Mouse (Mus musculus): ENCODE data around the gene Clcf1. TPM values are rescaled to one million over a fixed set of nuclear protein-coding genes. Genes with fewer than 3 reads are reported as not detected.
A peak's percentile ranks its signal among the peaks of the same experiment; 100 is the strongest.

Gene Clcf1
- total and polyA plus RNA-seq, 2 experiments from 2014 or later = 0.38 to 0.41 TPM

- no peak for TF ChIP-seq CTCF (IDR thresholded peaks at IDR 0.05; ENCODE audit: low read depth)
- no peaks in the 10 kb centered on the region for H3K27me3 ChIP-seq (ENCODE audit: insufficient read depth, low read length)
- 75% methylated on average over 6 of the region's 6 CpGs for WGBS
- H3K4me1 ChIP-seq (ENCODE audit: insufficient read depth) = peaks cover 4% of the 10 kb centered on the region; the same call in 1 of the 2 replicates
- DNase-seq (no peak), ATAC-seq (no peak)
- no peak overlapping the region for H3K27ac ChIP-seq (ENCODE audit: low read depth, low read length)
- no peak overlapping the region for H3K9ac ChIP-seq
- H3K4me3 ChIP-seq (ENCODE audit: low read depth, low read length) = no peak overlapping the region
- no peak overlapping the region for H3K4me2 ChIP-seq (ENCODE audit: low read depth)
- no peaks in the 10 kb centered on the region for H3K36me3 ChIP-seq (ENCODE audit: insufficient read depth)
- H3K9me3 ChIP-seq (ENCODE audit: low read length) = no peaks in the 10 kb centered on the region
These were observed 48.7 kb downstream of the Clcf1 start for GRCm38 (mm10) chr19:4262756-4263155.

GRCm38 (mm10) chr19:4263702-4264101, 49.7 kb downstream of the Clcf1 start:
- WGBS = 69% methylated on average over 14 of the region's 14 CpGs
- no peak for TF ChIP-seq CTCF (IDR thresholded peaks at IDR 0.05; ENCODE audit: low read depth)

GRCm38 (mm10) chr19:4264171-4264780, 50.2 kb downstream of the Clcf1 start:
- Histone ChIP-seq H3K9me3 (ENCODE audit: low read length) (no peaks in the 10 kb centered on the region), H3K4me3 (ENCODE audit: low read depth, low read length) (no peak overlapping the region), H3K27ac (ENCODE audit: low read depth, low read length) (no peak overlapping the region), H3K4me2 (ENCODE audit: low read depth) (no peak overlapping the region), H3K4me1 (ENCODE audit: insufficient read depth) (no peaks in the 10 kb centered on the region), H3K36me3 (ENCODE audit: insufficient read depth) (no peaks in the 10 kb centered on the region), H3K27me3 (ENCODE audit: insufficient read depth, low read length) (no peaks in the 10 kb centered on the region), H3K9ac (no peak overlapping the region)
- WGBS = 93% methylated on average over 6 of the region's 6 CpGs
- no peak for TF ChIP-seq CTCF (IDR thresholded peaks at IDR 0.05; ENCODE audit: low read depth)
- no peak for DNase-seq
- ATAC-seq = no peak

More at GRCm38 (mm10) chr19:4263702-4264101, 49.7 kb downstream of the Clcf1 start:
- ATAC-seq (no peak), DNase-seq (no peak)
- Histone ChIP-seq H3K9me3 (ENCODE audit: low read length) (no peaks in the 10 kb centered on the region), H3K9ac (no peak overlapping the region), H3K4me2 (ENCODE audit: low read depth) (no peak overlapping the region), H3K27me3 (ENCODE audit: insufficient read depth, low read length) (no peaks in the 10 kb centered on the region), H3K36me3 (ENCODE audit: insufficient read depth) (no peaks in the 10 kb centered on the region), H3K4me3 (ENCODE audit: low read depth, low read length) (no peak overlapping the region), H3K27ac (ENCODE audit: low read depth, low read length) (no peak overlapping the region), H3K4me1 (ENCODE audit: insufficient read depth) (no peaks in the 10 kb centered on the region)

GRCm38 (mm10) chr19:4265956-4266355, 51.9 kb downstream of the Clcf1 start:
- Histone ChIP-seq H3K36me3 (ENCODE audit: insufficient read depth) (peaks cover 10% of the 10 kb centered on the region), H3K4me2 (ENCODE audit: low read depth) (no peak overlapping the region), H3K4me1 (ENCODE audit: insufficient read depth) (no peaks in the 10 kb centered on the region), H3K27ac (ENCODE audit: low read depth, low read length) (no peak overlapping the region), H3K9me3 (ENCODE audit: low read length) (no peaks in the 10 kb centered on the region), H3K9ac (no peak overlapping the region), H3K27me3 (ENCODE audit: insufficient read depth, low read length) (no peaks in the 10 kb centered on the region), H3K4me3 (ENCODE audit: low read depth, low read length) (no peak overlapping the region)
- DNase-seq (no peak), ATAC-seq (no peak)
- TF ChIP-seq CTCF (IDR thresholded peaks at IDR 0.05; ENCODE audit: low read depth) = 0 out of 2 replicates have a peak, but pooled peaks have one; percentile 9
- WGBS = 63% methylated on average over 4 of the region's 4 CpGs

GRCm38 (mm10) chr19:4268566-4269361, 54.7 kb downstream of the Clcf1 start, which contains the start of gene Ssh3:
Gene Ssh3, minus strand, starts transcription at chr19:4269180.
- H3K9me3 ChIP-seq (ENCODE audit: low read length) = no peaks in the 10 kb centered on the region
- no peak within 1 kb of the TSS for H3K27ac ChIP-seq (ENCODE audit: low read depth, low read length)
- no peaks in the 10 kb centered on the region for H3K27me3 ChIP-seq (ENCODE audit: insufficient read depth, low read length)
- peak within 1 kb of the TSS; percentile 40 for H3K9ac ChIP-seq
- ATAC-seq (peak; percentile 49), DNase-seq (peak; percentile 15)
- 7% methylated on average over 46 of the region's 46 CpGs for WGBS
- H3K4me2 ChIP-seq (ENCODE audit: low read depth) = peak within 1 kb of the TSS; percentile 46
- H3K4me3 ChIP-seq (ENCODE audit: low read depth, low read length) = peak within 1 kb of the TSS; percentile 26
- TF ChIP-seq CTCF (IDR thresholded peaks at IDR 0.05; ENCODE audit: low read depth) = no peak
- H3K36me3 ChIP-seq (ENCODE audit: insufficient read depth) = peaks cover 22% of the 10 kb centered on the region
- H3K4me1 ChIP-seq (ENCODE audit: insufficient read depth) = no peaks in the 10 kb centered on the region

GRCm38 (mm10) chr19:4270187-4270586, 56.1 kb downstream of the Clcf1 start:
- Histone ChIP-seq H3K27me3 (ENCODE audit: insufficient read depth, low read length) (no peaks in the 10 kb centered on the region), H3K36me3 (ENCODE audit: insufficient read depth) (peaks cover 22% of the 10 kb centered on the region), H3K4me3 (ENCODE audit: low read depth, low read length) (no peak overlapping the region), H3K9me3 (ENCODE audit: low read length) (no peaks in the 10 kb centered on the region), H3K27ac (ENCODE audit: low read depth, low read length) (no peak overlapping the region), H3K4me2 (ENCODE audit: low read depth) (no peak overlapping the region), H3K9ac (no peak overlapping the region), H3K4me1 (ENCODE audit: insufficient read depth) (no peaks in the 10 kb centered on the region)
- WGBS = 82% methylated on average over 6 of the region's 6 CpGs
- TF ChIP-seq CTCF (IDR thresholded peaks at IDR 0.05; ENCODE audit: low read depth) = no peak
- no peak for ATAC-seq
- DNase-seq = no peak

- TF ChIP-seq CTCF (IDR thresholded peaks at IDR 0.05; ENCODE audit: low read depth) = no peak
- H3K4me1 ChIP-seq (ENCODE audit: insufficient read depth) = no peaks in the 10 kb centered on the region
- 97% methylated on average over 11 of the region's 11 CpGs for WGBS
These were observed 56.9 kb downstream of the Clcf1 start for GRCm38 (mm10) chr19:4270972-4271371.

More at GRCm38 (mm10) chr19:4270972-4271371, 56.9 kb downstream of the Clcf1 start:
- DNase-seq = no peak
- ATAC-seq = no peak
- Histone ChIP-seq H3K4me3 (ENCODE audit: low read depth, low read length) (no peak overlapping the region), H3K36me3 (ENCODE audit: insufficient read depth) (peaks cover 25% of the 10 kb centered on the region), H3K4me2 (ENCODE audit: low read depth) (no peak overlapping the region), H3K9ac (no peak overlapping the region), H3K9me3 (ENCODE audit: low read length) (no peaks in the 10 kb centered on the region), H3K27me3 (ENCODE audit: insufficient read depth, low read length) (no peaks in the 10 kb centered on the region), H3K27ac (ENCODE audit: low read depth, low read length) (no peak overlapping the region)

Small RNA genes lying within 50 kb of the gene (microRNA-seq; reads per million reads assigned to microRNA genes)
- 0 reads per million in 2 experiments for gene Gm26115
- gene Mir6985 = 1.5 reads per million in 2 experiments

Other genes starting within 250 kb of the Clcf1 start
- gene Aldh3b2, start 241.9 kb upstream of the Clcf1 start, total RNA-seq (2014; rRNA removed) = 1.5 and 2.7 TPM in 2 replicates
- gene Aldh3b2, start 241.9 kb upstream of the Clcf1 start, polyA plus RNA-seq (2015; fragmentation: Nextera tagmentation; extraction: Ambion mirVana) = 1.8 and 1.9 TPM in 2 replicates
- 2.2 and 2.5 TPM in 2 replicates for gene Acy3, start 227.7 kb upstream of the Clcf1 start, total RNA-seq (2014; rRNA removed)
- gene Acy3, start 227.7 kb upstream of the Clcf1 start, polyA plus RNA-seq (2015; fragmentation: Nextera tagmentation; extraction: Ambion mirVana) = 2.2 and 2.8 TPM in 2 replicates
- not detected in 2 replicates for gene Tbx10, start 221.5 kb upstream of the Clcf1 start, total RNA-seq (2014; rRNA removed)
- not detected in 2 replicates for gene Tbx10, start 221.5 kb upstream of the Clcf1 start, polyA plus RNA-seq (2015; fragmentation: Nextera tagmentation; extraction: Ambion mirVana)
- gene Nudt8, start 213.7 kb upstream of the Clcf1 start, total RNA-seq (2014; rRNA removed) = 26.7 and 30.8 TPM in 2 replicates
- 36.3 and 40.4 TPM in 2 replicates for gene Nudt8, start 213.7 kb upstream of the Clcf1 start, polyA plus RNA-seq (2015; fragmentation: Nextera tagmentation; extraction: Ambion mirVana)
- gene Gm49405, start 213.6 kb upstream of the Clcf1 start, total RNA-seq (2014; rRNA removed) = 7.8 and 8.5 TPM in 2 replicates
- 2.1 and 2.6 TPM in 2 replicates for gene Gm49405, start 213.6 kb upstream of the Clcf1 start, polyA plus RNA-seq (2015; fragmentation: Nextera tagmentation; extraction: Ambion mirVana)
- 16.0 and 17.8 TPM in 2 replicates for gene Doc2g, start 210.9 kb upstream of the Clcf1 start, total RNA-seq (2014; rRNA removed)
- 5.7 and 6.3 TPM in 2 replicates for gene Doc2g, start 210.9 kb upstream of the Clcf1 start, polyA plus RNA-seq (2015; fragmentation: Nextera tagmentation; extraction: Ambion mirVana)
- 250 and 281 TPM in 2 replicates for gene Ndufv1, start 201.4 kb upstream of the Clcf1 start, total RNA-seq (2014; rRNA removed)
- gene Ndufv1, start 201.4 kb upstream of the Clcf1 start, polyA plus RNA-seq (2015; fragmentation: Nextera tagmentation; extraction: Ambion mirVana) = 268 TPM in 2 replicates
- gene Gstp1, start 176.3 kb upstream of the Clcf1 start, total RNA-seq (2014; rRNA removed) = 245 and 296 TPM in 2 replicates
- gene Gstp1, start 176.3 kb upstream of the Clcf1 start, polyA plus RNA-seq (2015; fragmentation: Nextera tagmentation; extraction: Ambion mirVana) = 619 and 642 TPM in 2 replicates
- gene Gstp2, start 168.2 kb upstream of the Clcf1 start, total RNA-seq (2014; rRNA removed) = 2.7 TPM in 1 of 2 replicates, not detected in the other
- 0.54 and 2.5 TPM in 2 replicates for gene Gstp2, start 168.2 kb upstream of the Clcf1 start, polyA plus RNA-seq (2015; fragmentation: Nextera tagmentation; extraction: Ambion mirVana)
- gene Gstp3, start 154.7 kb upstream of the Clcf1 start, total RNA-seq (2014; rRNA removed) = not detected in 2 replicates
- gene Gstp3, start 154.7 kb upstream of the Clcf1 start, polyA plus RNA-seq (2015; fragmentation: Nextera tagmentation; extraction: Ambion mirVana) = not detected in 2 replicates
- not detected in 2 replicates for gene Cabp2, start 132.7 kb upstream of the Clcf1 start, total RNA-seq (2014; rRNA removed)
- gene Cabp2, start 132.7 kb upstream of the Clcf1 start, polyA plus RNA-seq (2015; fragmentation: Nextera tagmentation; extraction: Ambion mirVana) = not detected in 2 replicates
- gene Cdk2ap2, start 117.1 kb upstream of the Clcf1 start, total RNA-seq (2014; rRNA removed) = 34.4 and 35.4 TPM in 2 replicates
- 59.9 and 65.4 TPM in 2 replicates for gene Cdk2ap2, start 117.1 kb upstream of the Clcf1 start, polyA plus RNA-seq (2015; fragmentation: Nextera tagmentation; extraction: Ambion mirVana)
- gene Pitpnm1, start 114.2 kb upstream of the Clcf1 start, total RNA-seq (2014; rRNA removed) = 108 and 127 TPM in 2 replicates
- gene Pitpnm1, start 114.2 kb upstream of the Clcf1 start, polyA plus RNA-seq (2015; fragmentation: Nextera tagmentation; extraction: Ambion mirVana) = 68.8 and 82.9 TPM in 2 replicates
- gene Aip, start 88.4 kb upstream of the Clcf1 start, total RNA-seq (2014; rRNA removed) = 25.8 and 33.9 TPM in 2 replicates
- gene Aip, start 88.4 kb upstream of the Clcf1 start, polyA plus RNA-seq (2015; fragmentation: Nextera tagmentation; extraction: Ambion mirVana) = 85.7 and 86.2 TPM in 2 replicates
- 0.19 and 0.23 TPM in 2 replicates for gene Gpr152, start 74.5 kb upstream of the Clcf1 start, total RNA-seq (2014; rRNA removed)
- gene Gpr152, start 74.5 kb upstream of the Clcf1 start, polyA plus RNA-seq (2015; fragmentation: Nextera tagmentation; extraction: Ambion mirVana) = not detected in 2 replicates
- gene Cabp4, start 70.2 kb upstream of the Clcf1 start, total RNA-seq (2014; rRNA removed) = not detected in 2 replicates
- 0.06 and 0.08 TPM in 2 replicates for gene Cabp4, start 70.2 kb upstream of the Clcf1 start, polyA plus RNA-seq (2015; fragmentation: Nextera tagmentation; extraction: Ambion mirVana)
- 128 and 182 TPM in 2 replicates for gene Coro1b, start 65.6 kb upstream of the Clcf1 start, total RNA-seq (2014; rRNA removed)
- 106 and 112 TPM in 2 replicates for gene Coro1b, start 65.6 kb upstream of the Clcf1 start, polyA plus RNA-seq (2015; fragmentation: Nextera tagmentation; extraction: Ambion mirVana)
- 0.77 and 1.2 TPM in 2 replicates for gene Ptprcap, start 60.6 kb upstream of the Clcf1 start, total RNA-seq (2014; rRNA removed)
- 0.48 and 0.59 TPM in 2 replicates for gene Ptprcap, start 60.6 kb upstream of the Clcf1 start, polyA plus RNA-seq (2015; fragmentation: Nextera tagmentation; extraction: Ambion mirVana)
- gene Rps6kb2, start 50.9 kb upstream of the Clcf1 start, total RNA-seq (2014; rRNA removed) = 23.5 and 33.5 TPM in 2 replicates
- gene Rps6kb2, start 50.9 kb upstream of the Clcf1 start, polyA plus RNA-seq (2015; fragmentation: Nextera tagmentation; extraction: Ambion mirVana) = 51.9 and 55.5 TPM in 2 replicates
- 4.1 and 4.4 TPM in 2 replicates for gene Carns1, start 38.8 kb upstream of the Clcf1 start, total RNA-seq (2014; rRNA removed)
- 3.1 and 4.7 TPM in 2 replicates for gene Carns1, start 38.8 kb upstream of the Clcf1 start, polyA plus RNA-seq (2015; fragmentation: Nextera tagmentation; extraction: Ambion mirVana)
- 1.5 and 2.9 TPM in 2 replicates for gene Tbc1d10c, start 23.0 kb upstream of the Clcf1 start, total RNA-seq (2014; rRNA removed)
- gene Tbc1d10c, start 23.0 kb upstream of the Clcf1 start, polyA plus RNA-seq (2015; fragmentation: Nextera tagmentation; extraction: Ambion mirVana) = 1.3 and 1.5 TPM in 2 replicates
- 480 and 509 TPM in 2 replicates for gene Ppp1ca, start 22.2 kb upstream of the Clcf1 start, total RNA-seq (2014; rRNA removed)
- 551 and 589 TPM in 2 replicates for gene Ppp1ca, start 22.2 kb upstream of the Clcf1 start, polyA plus RNA-seq (2015; fragmentation: Nextera tagmentation; extraction: Ambion mirVana)
- 11.8 and 16.4 TPM in 2 replicates for gene Rad9a, start 12.6 kb upstream of the Clcf1 start, total RNA-seq (2014; rRNA removed)
- 15.9 and 16.5 TPM in 2 replicates for gene Rad9a, start 12.6 kb upstream of the Clcf1 start, polyA plus RNA-seq (2015; fragmentation: Nextera tagmentation; extraction: Ambion mirVana)
- gene AC109138.7, start 119 bp downstream of the Clcf1 start, total RNA-seq (2014; rRNA removed) = not detected in 2 replicates
- gene AC109138.7, start 119 bp downstream of the Clcf1 start, polyA plus RNA-seq (2015; fragmentation: Nextera tagmentation; extraction: Ambion mirVana) = not detected in 2 replicates
- gene Pold4, start 17.7 kb downstream of the Clcf1 start, total RNA-seq (2014; rRNA removed) = 18.8 and 21.2 TPM in 2 replicates
- 21.8 and 23.4 TPM in 2 replicates for gene Pold4, start 17.7 kb downstream of the Clcf1 start, polyA plus RNA-seq (2015; fragmentation: Nextera tagmentation; extraction: Ambion mirVana)
- gene Ssh3, start 54.9 kb downstream of the Clcf1 start, total RNA-seq (2014; rRNA removed) = 35.9 and 41.5 TPM in 2 replicates
- gene Ssh3, start 54.9 kb downstream of the Clcf1 start, polyA plus RNA-seq (2015; fragmentation: Nextera tagmentation; extraction: Ambion mirVana) = 6.4 and 9.1 TPM in 2 replicates
- 76.6 and 87.3 TPM in 2 replicates for gene Ankrd13d, start 68.9 kb downstream of the Clcf1 start, total RNA-seq (2014; rRNA removed)
- 48.7 and 55.2 TPM in 2 replicates for gene Ankrd13d, start 68.9 kb downstream of the Clcf1 start, polyA plus RNA-seq (2015; fragmentation: Nextera tagmentation; extraction: Ambion mirVana)
- gene Grk2, start 92.0 kb downstream of the Clcf1 start, total RNA-seq (2014; rRNA removed) = 129 and 136 TPM in 2 replicates
- 23.6 and 24.6 TPM in 2 replicates for gene Grk2, start 92.0 kb downstream of the Clcf1 start, polyA plus RNA-seq (2015; fragmentation: Nextera tagmentation; extraction: Ambion mirVana)
- gene Kdm2a, start 184.0 kb downstream of the Clcf1 start, total RNA-seq (2014; rRNA removed) = 55.0 and 71.7 TPM in 2 replicates
- gene Kdm2a, start 184.0 kb downstream of the Clcf1 start, polyA plus RNA-seq (2015; fragmentation: Nextera tagmentation; extraction: Ambion mirVana) = 13.1 and 19.5 TPM in 2 replicates
- gene Rhod, start 225.2 kb downstream of the Clcf1 start, total RNA-seq (2014; rRNA removed) = 3.6 and 5.2 TPM in 2 replicates
- 4.3 and 4.7 TPM in 2 replicates for gene Rhod, start 225.2 kb downstream of the Clcf1 start, polyA plus RNA-seq (2015; fragmentation: Nextera tagmentation; extraction: Ambion mirVana)

Measured in forebrain, postnatal 0 days (tissue).